ENCODE assay signal across 23 mouse cellular contexts in the genomic region with DNA sequence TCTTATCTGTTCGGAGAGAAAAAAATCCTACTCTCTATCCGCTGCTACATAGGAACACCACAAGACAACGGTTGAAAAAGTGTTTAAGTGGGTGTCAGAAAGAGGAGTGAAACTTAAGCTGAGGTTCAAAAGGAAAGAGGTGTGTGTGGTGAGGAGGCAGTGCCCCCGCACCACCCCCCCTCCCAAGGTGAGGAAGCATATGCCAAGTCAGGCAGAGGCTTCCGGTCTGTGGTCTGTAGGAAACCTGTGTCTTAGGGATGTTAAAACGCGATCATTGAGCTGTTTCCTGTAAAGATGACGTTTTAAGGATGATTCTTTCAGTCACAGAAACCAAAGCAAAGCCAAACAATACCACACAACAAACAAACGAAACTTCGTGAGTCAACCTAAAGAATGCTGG.
DNase-seq lines count a peak whose midpoint lies in the region; ATAC-seq and TF ChIP-seq lines count a peak whose summit lies in the region.
"Had no signal": no experiment of that assay in that cellular context is flagged by ENCODE, and none has a peak within 500 bp of the region (broad histone marks: within the 10 kb centered on the region; RNA-seq: fewer than 3 reads in every experiment).

No protein-coding gene starts in this region.

- no peak overlapping the region for H3K27ac ChIP-seq in thymus, adult 2 months (ENCODE audit: control insufficient read depth, insufficient read depth, low read length)
- H3K27ac ChIP-seq in hindbrain, embryonic 12.5 days, result no peak overlapping the region
- H3K27ac ChIP-seq: embryonic facial prominence, embryonic 15.5 days; forebrain, embryonic 10.5 days; forebrain, embryonic 15.5 days; heart, embryonic 10.5 days; hindbrain, embryonic 14.5 days had no signal

- ATAC-seq in common myeloid progenitor, adult 5-6 weeks (replicated peaks; ENCODE audit: low read depth, poor library complexity, severe bottlenecking), result peak; percentile 93
- peak; percentile 66 for ATAC-seq in megakaryocyte progenitor cell, adult 5-6 weeks (replicated peaks; ENCODE audit: poor library complexity)
- no peak for ATAC-seq in activated CD4-positive, CD25-positive, alpha-beta regulatory T cell, adult 4 months
- ATAC-seq in hindbrain, embryonic 12.5 days (ENCODE audit: low FRiP score), result no peak
- ATAC-seq: forebrain, embryonic 15.5 days; Patski had no signal

- H3K27me3 ChIP-seq in thymus, adult 2 months (ENCODE audit: control insufficient read depth, insufficient read depth, low read length), result no peaks in the 10 kb centered on the region
- H3K27me3 ChIP-seq in hindbrain, embryonic 12.5 days, result no peaks in the 10 kb centered on the region
- H3K27me3 ChIP-seq: CH12.LX; embryonic facial prominence, embryonic 15.5 days; forebrain, embryonic 15.5 days; Patski had no signal

- no peak overlapping the region for H3K4me2 ChIP-seq in hindbrain, embryonic 12.5 days (replicated peaks)
- H3K4me2 ChIP-seq: embryonic facial prominence, embryonic 15.5 days; forebrain, embryonic 15.5 days; hindbrain, embryonic 14.5 days had no signal

- H3K9me3 ChIP-seq in hindbrain, embryonic 12.5 days (replicated peaks), result no peaks in the 10 kb centered on the region
- H3K9me3 ChIP-seq: embryonic facial prominence, embryonic 15.5 days; forebrain, embryonic 10.5 days; forebrain, embryonic 15.5 days; heart, embryonic 10.5 days had no signal

- DNase-seq in thymus, postnatal 14 days, result peak; percentile 6
- DNase-seq in thymus, adult 2 months, result no peak
- DNase-seq: adrenal gland, adult 2 months; adrenal gland, postnatal 25 days; cerebellum, adult 18-20 months; cerebellum, adult 9-11 months; embryo, embryonic 11 days; gastrocnemius, postnatal 36 days; heart, adult 18-20 months; heart, postnatal 10 days; heart, postnatal 4 days had no signal

- no peaks in the 10 kb centered on the region for H3K4me1 ChIP-seq in thymus, adult 2 months (replicated peaks; ENCODE audit: control insufficient read depth, insufficient read depth, low read length)
- H3K4me1 ChIP-seq in hindbrain, embryonic 12.5 days, result peaks cover 4% of the 10 kb centered on the region; the same call in 1 of the 2 replicates
- H3K4me1 ChIP-seq: embryonic facial prominence, embryonic 15.5 days; forebrain, embryonic 10.5 days; forebrain, embryonic 15.5 days; heart, embryonic 10.5 days had no signal

- 50% methylated on average over 10 of the region's 10 CpGs for WGBS in thymus, adult 2 months
- 85% methylated on average over 10 of the region's 10 CpGs for WGBS in hindbrain, embryonic 12.5 days

- TF ChIP-seq POLR2A in thymus, adult 2 months (IDR thresholded peaks at IDR 0.05; ENCODE audit: control insufficient read depth, extremely low read depth, insufficient read depth, low read length, poor library complexity), result no peak

- no peak for TF ChIP-seq CTCF in thymus, adult 2 months (IDR thresholded peaks at IDR 0.05; ENCODE audit: borderline replicate concordance, control insufficient read depth, extremely low read depth, insufficient read depth, low read length, poor library complexity)

- no peaks in the 10 kb centered on the region for H3K36me3 ChIP-seq in thymus, adult 2 months (ENCODE audit: control insufficient read depth, insufficient read depth, low read length)
- H3K36me3 ChIP-seq in hindbrain, embryonic 12.5 days, result no peaks in the 10 kb centered on the region
- H3K36me3 ChIP-seq: embryonic facial prominence, embryonic 15.5 days; forebrain, embryonic 10.5 days; forebrain, embryonic 15.5 days; heart, embryonic 10.5 days had no signal

- no peak overlapping the region for H3K4me3 ChIP-seq in thymus, adult 2 months (ENCODE audit: control insufficient read depth, insufficient read depth, low read length)
- H3K4me3 ChIP-seq in hindbrain, embryonic 12.5 days, result no peak overlapping the region
- H3K4me3 ChIP-seq: embryonic facial prominence, embryonic 15.5 days; erythroblast, embryonic 14.5 days; forebrain, embryonic 10.5 days; forebrain, embryonic 15.5 days; heart, embryonic 10.5 days had no signal

- no peak overlapping the region for H3K9ac ChIP-seq in hindbrain, embryonic 12.5 days
- H3K9ac ChIP-seq: embryonic facial prominence, embryonic 15.5 days; forebrain, embryonic 15.5 days; hindbrain, embryonic 14.5 days had no signal

Comparison
In these comparisons a context has a peak if more than half of its experiments do, and no peak if none do; other contexts are left out.
1. ATAC-seq: peak in common myeloid progenitor, adult 5-6 weeks (single experiment) and megakaryocyte progenitor cell, adult 5-6 weeks (single experiment); none in activated CD4-positive, CD25-positive, alpha-beta regulatory T cell, adult 4 months (single experiment) and hindbrain, embryonic 12.5 days (single experiment).